In the genomic region with DNA sequence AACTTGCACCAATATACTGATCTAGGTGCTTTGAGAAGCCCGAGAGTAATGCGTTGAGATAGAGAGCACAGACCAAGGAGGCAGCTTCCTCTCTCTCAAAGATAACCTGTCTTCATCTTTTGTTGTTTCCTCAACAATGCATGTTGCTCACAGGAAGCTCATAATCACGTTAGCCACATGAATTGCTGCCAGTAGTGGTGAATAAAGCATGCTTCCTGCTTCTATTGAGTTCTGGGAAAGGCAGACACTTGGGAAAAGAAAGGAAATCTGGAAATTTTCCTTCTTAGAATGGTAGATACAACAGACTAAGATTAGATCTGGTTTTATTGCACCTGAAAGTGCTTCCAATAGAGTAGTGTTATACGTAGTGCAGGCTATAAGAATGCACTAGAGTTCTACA, we compare ENCODE assay signal across 28 mouse cellular contexts.
DNase-seq lines count a peak whose midpoint lies in the region; ATAC-seq and TF ChIP-seq lines count a peak whose summit lies in the region.
"Had no signal": no experiment of that assay in that cellular context is flagged by ENCODE, and none has a peak within 500 bp of the region (broad histone marks: within the 10 kb centered on the region; RNA-seq: fewer than 3 reads in every experiment).

No protein-coding gene starts in this region.

- H3K4me3 ChIP-seq in heart, adult 2 months, result no peak overlapping the region
- no peak overlapping the region for H3K4me3 ChIP-seq in heart, embryonic 13.5 days
- no peak overlapping the region for H3K4me3 ChIP-seq in embryonic fibroblast, embryonic 13.5 days (ENCODE audit: insufficient read depth, low read length)
- H3K4me3 ChIP-seq in myocyte, result no peak overlapping the region
- H3K4me3 ChIP-seq: embryonic facial prominence, embryonic 15.5 days; forebrain, embryonic 13.5 days; hindbrain, embryonic 13.5 days; limb, embryonic 12.5 days; lung, embryonic 15.5 days; neural tube, embryonic 12.5 days had no signal

- 36% methylated on average over 4 of the region's 4 CpGs for WGBS in heart, adult 2 months
- WGBS in heart, embryonic 13.5 days, result 62% methylated on average over 4 of the region's 4 CpGs

- no peak overlapping the region for H3ac ChIP-seq in myocyte (ENCODE audit: control insufficient read depth, insufficient read length)

- peak overlapping the region; percentile 64 for H3K27ac ChIP-seq in heart, adult 2 months
- H3K27ac ChIP-seq in heart, embryonic 13.5 days (replicated peaks), result peak overlapping the region; percentile 42
- peak overlapping the region; percentile 95 for H3K27ac ChIP-seq in embryonic fibroblast, embryonic 13.5 days (ENCODE audit: insufficient read depth, low read length)
- H3K27ac ChIP-seq: embryonic facial prominence, embryonic 15.5 days; forebrain, embryonic 13.5 days; hindbrain, embryonic 13.5 days; kidney, postnatal 0 days; limb, embryonic 12.5 days; lung, embryonic 15.5 days; neural tube, embryonic 12.5 days; stomach, postnatal 0 days had no signal

- H3K79me2 ChIP-seq in heart, adult 2 months (replicated peaks; ENCODE audit: control insufficient read depth, insufficient read depth, low read length), result no peaks in the 10 kb centered on the region
- no peaks in the 10 kb centered on the region for H3K79me2 ChIP-seq in myocyte (ENCODE audit: control insufficient read depth, insufficient read depth)

- intact Hi-C loops in heart, adult 2 months (cut with DNase I), result loop anchor here (5.0 kb wide), 1 partner anchor 32 kb away; no protein-coding TSS in a partner anchor
- intact Hi-C loops in heart, postnatal 25 days (cut with DNase I), result no loop called here
- intact Hi-C loops in heart, postnatal 14 days (cut with DNase I), result loop anchor here (2.0 to 5.0 kb wide), 2 partner anchors 28 to 38 kb away; no protein-coding TSS in a partner anchor

- peaks cover 10% of the 10 kb centered on the region for H3K4me1 ChIP-seq in heart, adult 2 months (ENCODE audit: control insufficient read depth, insufficient read depth, low read length)
- H3K4me1 ChIP-seq in heart, embryonic 13.5 days, result peaks cover 14% of the 10 kb centered on the region
- peaks cover 25% of the 10 kb centered on the region for H3K4me1 ChIP-seq in embryonic fibroblast, embryonic 13.5 days (ENCODE audit: control insufficient read depth, insufficient read depth, low read length)
- H3K4me1 ChIP-seq: embryonic facial prominence, embryonic 15.5 days; forebrain, embryonic 13.5 days; hindbrain, embryonic 13.5 days; limb, embryonic 12.5 days; lung, embryonic 15.5 days; neural tube, embryonic 12.5 days had no signal

- no peak for TF ChIP-seq EP300 in heart, adult 2 months (IDR thresholded peaks at IDR 0.05; ENCODE audit: insufficient read depth, low read depth, low read length)

- no peaks in the 10 kb centered on the region for H3K9me3 ChIP-seq in heart, embryonic 13.5 days
- H3K9me3 ChIP-seq: embryonic facial prominence, embryonic 15.5 days; forebrain, embryonic 13.5 days; hindbrain, embryonic 13.5 days; limb, embryonic 12.5 days; lung, embryonic 15.5 days; neural tube, embryonic 12.5 days had no signal

- no peak overlapping the region for H3K4me2 ChIP-seq in heart, embryonic 13.5 days
- peak overlapping the region; percentile 69 for H3K4me2 ChIP-seq in myocyte (ENCODE audit: low read depth)
- H3K4me2 ChIP-seq: embryonic facial prominence, embryonic 15.5 days; forebrain, embryonic 13.5 days; hindbrain, embryonic 13.5 days; limb, embryonic 12.5 days; liver, embryonic 11.5 days; lung, embryonic 15.5 days; midbrain, embryonic 11.5 days; neural tube, embryonic 12.5 days had no signal

- no peak for TF ChIP-seq POLR2A in heart, adult 2 months (IDR thresholded peaks at IDR 0.05; ENCODE audit: insufficient read depth, low read depth, low read length)
- no peak for TF ChIP-seq POLR2A in embryonic fibroblast, embryonic 13.5 days (IDR thresholded peaks at IDR 0.05; ENCODE audit: low read depth, low read length)
- no peak for TF ChIP-seq POLR2A in myocyte (IDR thresholded peaks at IDR 0.05; ENCODE audit: insufficient read length, low read depth)

- H3K27me3 ChIP-seq in heart, adult 2 months (ENCODE audit: control insufficient read depth, insufficient read depth, low read length), result no peaks in the 10 kb centered on the region
- H3K27me3 ChIP-seq in heart, embryonic 13.5 days (replicated peaks), result no peaks in the 10 kb centered on the region
- no peaks in the 10 kb centered on the region for H3K27me3 ChIP-seq in myocyte (ENCODE audit: control insufficient read depth, insufficient read depth, insufficient read length)
- H3K27me3 ChIP-seq: embryonic facial prominence, embryonic 15.5 days; forebrain, embryonic 13.5 days; hindbrain, embryonic 13.5 days; limb, embryonic 12.5 days; lung, embryonic 15.5 days; neural tube, embryonic 12.5 days had no signal

- no peak for TF ChIP-seq CTCF in heart, adult 2 months (IDR thresholded peaks at IDR 0.05)
- no peak for TF ChIP-seq CTCF in embryonic fibroblast, embryonic 13.5 days (IDR thresholded peaks at IDR 0.05; ENCODE audit: borderline replicate concordance, insufficient read depth, low read length)

- no peak for DNase-seq in heart, adult 2 months
- no peak for DNase-seq in heart, postnatal 25 days (ENCODE audit: low spot score)
- no peak for DNase-seq in heart, postnatal 14 days
- no peak for DNase-seq in kidney, postnatal 14 days
- DNase-seq in adrenal gland, postnatal 10 days, result no peak
- DNase-seq: adrenal gland, postnatal 25 days; cerebellum, adult 18-20 months; cerebellum, postnatal 10 days; kidney, adult 8-10 months; layer of hippocampus, postnatal 36 days; right cerebral cortex, postnatal 4 days; thymus, adult 18-20 months; thymus, postnatal 25 days had no signal

- peaks cover 10% of the 10 kb centered on the region for H3K36me3 ChIP-seq in heart, adult 2 months (ENCODE audit: control insufficient read depth, insufficient read depth, low read length)
- H3K36me3 ChIP-seq in heart, embryonic 13.5 days, result no peaks in the 10 kb centered on the region
- H3K36me3 ChIP-seq in myocyte (ENCODE audit: control insufficient read depth, insufficient read depth), result no peaks in the 10 kb centered on the region
- H3K36me3 ChIP-seq: embryonic facial prominence, embryonic 15.5 days; hindbrain, embryonic 13.5 days; limb, embryonic 12.5 days; lung, embryonic 15.5 days; neural tube, embryonic 12.5 days had no signal

- H3K9ac ChIP-seq in heart, adult 2 months (ENCODE audit: low read depth, low read length), result no peak overlapping the region
- H3K9ac ChIP-seq in heart, embryonic 13.5 days, result no peak overlapping the region
- H3K9ac ChIP-seq: embryonic facial prominence, embryonic 15.5 days; forebrain, embryonic 13.5 days; hindbrain, embryonic 13.5 days; limb, embryonic 12.5 days; lung, embryonic 15.5 days; neural tube, embryonic 12.5 days had no signal

- ATAC-seq in heart, embryonic 13.5 days (ENCODE audit: extremely low read depth, insufficient number of reproducible peaks, low FRiP score, low TSS enrichment), result no peak
- ATAC-seq: forebrain, embryonic 13.5 days; intestine, embryonic 16.5 days; midbrain, embryonic 16.5 days had no signal

TF ChIP-seq in myocyte, 11 proteins besides CTCF, POLR2A, EP300 and RAD21:
- TF ChIP-seq CEBPB (IDR thresholded peaks at IDR 0.05; ENCODE audit: insufficient read depth, poor library complexity, severe bottlenecking) (no peak), SRF (IDR thresholded peaks at IDR 0.05; ENCODE audit: control insufficient read depth, insufficient read length, low read depth) (no peak), MAX (IDR thresholded peaks at IDR 0.05; ENCODE audit: low read depth) (no peak), REST (IDR thresholded peaks at IDR 0.05; ENCODE audit: insufficient read depth, insufficient read length) (no peak), TCF12 (IDR thresholded peaks at IDR 0.05; ENCODE audit: insufficient read depth, poor library complexity, severe bottlenecking) (no peak), MYOD1 (IDR thresholded peaks at IDR 0.05; ENCODE audit: control insufficient read depth in 1 of 3, insufficient read length in 2 of 3, low read depth in 2 of 3) (no peak), MYOG (IDR thresholded peaks at IDR 0.05; ENCODE audit: control insufficient read depth in 1 of 3, insufficient read depth in 1 of 3, insufficient read length in 2 of 3, low read depth in 2 of 3) (no peak), POLR2AphosphoS2 (IDR thresholded peaks at IDR 0.05; ENCODE audit: insufficient read length, low read depth) (no peak), USF1 (IDR thresholded peaks at IDR 0.05; ENCODE audit: low read depth) (no peak), E2F4 (IDR thresholded peaks at IDR 0.05; ENCODE audit: insufficient read depth) (no peak), TCF3 (IDR thresholded peaks at IDR 0.05; ENCODE audit: insufficient read length, low read depth) (no peak)

Comparison
In these comparisons a context has a peak if more than half of its experiments do, and no peak if none do; other contexts are left out.
1. H3K27ac ChIP-seq: peak in every context shown above with its lines; median percentile 95 in embryonic fibroblast, embryonic 13.5 days; 64 in heart, adult 2 months; 42 in heart, embryonic 13.5 days.